Mouse (Mus musculus) cerebellum, adult 9-11 months (tissue): ENCODE data around the gene Nudt6.

Experiments
- DNase-seq: peaks from one replicate; pipeline ENCODE4 v3.0.0; 2022

Gene Nudt6

DNA sequence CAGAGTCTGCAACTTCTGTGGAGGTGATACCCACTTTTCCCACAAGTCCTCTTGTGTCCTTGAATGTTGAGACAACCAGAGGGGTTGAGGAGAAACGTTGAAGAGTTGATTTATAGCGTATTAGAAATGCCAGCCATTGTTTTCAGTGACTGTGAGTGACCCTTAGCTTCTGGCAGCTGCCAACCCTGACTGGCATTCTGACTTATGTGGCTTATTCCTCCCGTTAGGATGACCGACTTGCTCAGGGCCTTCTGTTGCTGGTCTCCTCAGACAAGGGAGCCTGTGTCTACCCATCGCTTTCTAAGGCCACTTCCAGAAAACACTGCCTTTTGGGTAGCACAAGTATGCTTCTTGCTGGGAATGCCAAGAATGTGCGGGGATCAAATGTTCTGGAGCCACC is 38.6 kb downstream of the Nudt6 start:
- DNase-seq: no peak

DNA sequence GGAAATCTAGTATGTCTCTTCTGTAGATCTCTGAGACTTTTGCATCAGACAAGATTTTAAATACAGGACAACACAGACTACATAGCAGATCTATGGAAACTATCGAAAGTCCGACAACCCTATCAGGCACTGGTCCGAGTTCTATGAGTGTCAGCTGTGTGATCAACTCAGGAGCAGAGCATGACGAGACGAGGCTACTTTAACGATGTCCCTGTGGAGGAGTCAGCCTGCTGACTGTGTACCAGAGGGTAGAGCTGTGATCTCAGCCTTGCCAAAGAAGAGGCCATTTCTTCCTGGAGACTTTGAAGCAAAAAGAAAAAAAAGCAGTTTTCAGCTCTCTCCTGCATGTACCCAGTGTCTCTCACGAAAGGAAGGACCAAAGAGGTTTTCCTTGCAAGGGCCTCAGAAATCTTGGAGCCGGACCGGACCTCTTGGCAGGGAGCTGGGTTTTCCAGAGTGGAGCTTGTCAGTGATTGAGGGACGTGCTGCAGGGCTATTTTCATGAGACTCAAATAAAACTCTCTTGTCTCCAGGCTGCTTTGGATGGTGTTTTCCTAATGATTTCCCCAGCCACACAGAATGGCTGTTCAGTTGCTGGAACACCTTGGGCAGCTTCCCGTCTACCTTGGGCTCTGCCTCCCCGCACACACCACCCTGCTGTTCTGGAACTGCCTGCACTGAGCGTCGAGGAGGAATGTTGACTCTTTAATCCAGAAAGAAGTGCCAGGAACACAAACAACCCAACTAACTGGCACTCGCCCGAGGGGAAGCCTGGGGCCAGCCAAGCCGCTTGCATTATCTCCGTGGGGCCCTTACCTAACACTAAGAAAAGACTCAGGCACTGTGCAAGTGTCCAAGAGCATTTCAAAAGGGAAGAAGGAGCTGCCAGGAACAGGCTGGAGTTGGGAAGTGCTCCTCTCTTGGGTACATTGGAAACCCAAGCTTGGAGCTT is 39.8 kb downstream of the Nudt6 start:
- peak; percentile 5 for DNase-seq

DNA sequence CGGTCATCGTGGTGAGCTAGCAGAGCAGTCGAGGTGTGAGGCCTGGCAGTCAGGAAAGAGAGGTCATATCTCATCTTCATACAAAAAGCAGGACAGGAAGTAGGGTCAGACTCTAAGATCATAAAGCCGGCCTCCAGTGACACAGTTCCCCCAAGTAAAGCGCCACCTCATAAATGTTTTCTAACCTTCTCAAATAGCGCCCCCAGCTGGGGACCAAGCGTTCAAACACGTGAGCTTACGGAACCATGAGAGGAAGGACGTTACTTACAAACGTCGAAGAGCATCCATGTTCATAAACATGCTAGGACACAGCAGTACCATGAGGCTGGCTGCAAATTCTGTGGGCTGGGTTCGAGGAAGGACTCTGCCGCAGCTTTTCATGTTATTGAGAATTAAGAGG is 40.8 kb downstream of the Nudt6 start:
- DNase-seq: no peak

GRCm38 (mm10) chr3:37378412-37378811 is 41.6 kb downstream of the Nudt6 start:
- DNase-seq: no peak

DNA sequence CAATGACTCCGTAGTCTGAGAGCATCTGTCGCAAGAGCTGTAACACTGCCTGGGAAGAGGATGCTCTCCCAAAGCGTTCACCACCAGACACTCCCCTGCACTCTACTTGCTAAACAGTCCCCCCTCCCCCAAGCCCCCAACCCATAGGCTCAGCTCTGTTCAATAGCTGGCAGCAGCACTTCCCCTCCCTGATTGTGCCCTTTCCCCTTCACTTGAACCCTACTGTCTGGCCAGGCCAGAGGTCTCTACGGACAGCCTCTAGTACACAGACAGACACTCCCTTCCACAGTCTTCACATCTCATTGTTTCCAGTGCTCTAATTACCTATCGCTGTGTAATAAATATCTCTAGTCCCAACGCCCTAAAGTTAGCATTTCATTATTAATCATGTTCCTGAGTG is 42.1 kb downstream of the Nudt6 start:
- DNase-seq: no peak

GRCm38 (mm10) chr3:37373712-37374111 is 46.3 kb downstream of the Nudt6 start:
- DNase-seq: no peak

- DNase-seq: no peak
Observed at GRCm38 (mm10) chr3:37370407-37370806, 49.6 kb downstream of the Nudt6 start.

DNA sequence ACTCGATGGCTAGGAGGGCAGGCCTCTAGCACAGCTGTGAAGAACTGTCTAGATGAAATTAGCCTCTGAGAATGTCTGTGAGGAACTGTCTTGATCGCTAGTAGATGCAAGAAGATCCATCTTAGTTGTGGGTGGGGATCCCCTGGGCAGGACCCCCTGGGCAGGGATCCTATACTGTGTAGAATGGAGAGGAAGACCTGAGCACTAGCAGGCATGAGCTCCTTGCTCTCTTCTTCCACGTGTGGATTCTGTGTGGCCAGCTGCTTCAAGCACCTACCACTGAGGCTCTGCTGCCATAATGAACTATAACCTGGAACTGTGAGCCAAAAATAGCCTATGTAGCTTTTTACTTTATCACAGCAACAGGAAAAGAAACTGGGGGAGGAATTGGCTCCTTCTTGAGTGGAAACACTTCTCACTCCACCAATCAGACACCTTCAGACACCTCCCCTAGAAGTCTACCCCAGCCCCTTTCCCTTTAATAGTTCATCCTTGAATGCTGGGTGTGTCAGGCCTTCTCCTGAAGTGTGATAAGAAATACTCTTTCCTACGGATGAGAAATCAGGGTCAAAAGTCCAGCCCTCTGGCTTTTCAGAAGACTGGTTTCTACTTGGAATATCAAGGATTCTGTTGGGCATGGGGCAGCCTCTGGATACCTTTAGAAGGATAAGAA is 53.5 kb downstream of the Nudt6 start:
- DNase-seq: no peak

GRCm38 (mm10) chr3:37365976-37366375 is 54.0 kb downstream of the Nudt6 start:
- no peak for DNase-seq

DNA sequence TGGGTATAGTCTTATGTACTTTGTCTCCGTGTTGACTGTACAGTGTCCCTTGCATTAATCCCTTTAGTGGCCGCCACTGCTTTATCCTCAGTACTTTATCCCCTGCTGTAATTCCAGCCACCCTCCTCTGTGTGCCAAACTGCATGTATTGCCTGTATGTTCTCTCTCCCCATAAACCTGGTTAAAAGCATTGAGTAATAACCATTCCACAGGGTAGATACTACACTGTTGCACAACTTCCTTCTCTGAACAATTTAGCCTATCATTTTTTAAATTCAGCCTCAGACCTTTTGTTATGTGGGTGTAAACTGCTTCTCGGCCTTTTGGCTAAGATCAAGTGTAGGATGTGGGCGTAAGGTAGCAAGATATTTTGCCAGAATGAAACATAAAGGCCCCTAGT is 54.9 kb downstream of the Nudt6 start:
- DNase-seq: no peak

GRCm38 (mm10) chr3:37360729-37361128 is 59.3 kb downstream of the Nudt6 start:
- no peak for DNase-seq
